Mouse (Mus musculus) Patski (cell line): Measurements from ENCODE around the gene Gpr157. TPM values are rescaled to one million over a fixed set of nuclear protein-coding genes. Genes with fewer than 3 reads are reported as not detected.

Experiments
- ATAC-seq: fragments of 100-300 bp; one replicate; pipeline ENCODE4 v1.8.0; 2021
- CTCF ChIA-PET: fragments of 350-600 bp; sonication (Branson Sonifier 250); formaldehyde crosslinking; loops from one replicate; lab custom pipeline; 2022; ENCODE audit warnings: inconsistent platforms; lab: Charles Lee
- POLR2A ChIA-PET: fragments of 350-600 bp; sonication (Branson Sonifier 250); formaldehyde crosslinking; loops from one replicate; lab custom pipeline; 2022; ENCODE audit warnings: antibody characterized with exemption, inconsistent platforms; lab: Charles Lee
- DNase-seq: peaks from one replicate; pipeline ENCODE4 v3.0.0-alpha.2; 2011; ENCODE audit warnings: low read depth, low spot score
- H3K27me3 ChIP-seq: fragments of 371-371 bp; one replicate; pipeline ENCODE4 v1.5.1; 2021
- CTCF ChIP-seq: fragments of 100-300 bp; IDR thresholded peaks from one replicate; pipeline ENCODE4 v1.5.1; 2021
- in situ Hi-C: fragments of 300-500 bp; cut with MboI; formaldehyde crosslinking; loops from 3 replicates; pipeline ENCODE4 v1.11.1; 2018; ENCODE audit warnings: low pct_unique_long_range_greater_than_20kb, mixed read lengths
- polyA plus RNA-seq: library from polyadenylated mRNA; unstranded; gene quantifications from one replicate; pipeline ENCODE4 v1.2.3, GENCODE M21; 2021

Gpr157 gene
- polyA plus RNA-seq, 1 experiment from 2014 or later, result 0.50 TPM

DNA sequence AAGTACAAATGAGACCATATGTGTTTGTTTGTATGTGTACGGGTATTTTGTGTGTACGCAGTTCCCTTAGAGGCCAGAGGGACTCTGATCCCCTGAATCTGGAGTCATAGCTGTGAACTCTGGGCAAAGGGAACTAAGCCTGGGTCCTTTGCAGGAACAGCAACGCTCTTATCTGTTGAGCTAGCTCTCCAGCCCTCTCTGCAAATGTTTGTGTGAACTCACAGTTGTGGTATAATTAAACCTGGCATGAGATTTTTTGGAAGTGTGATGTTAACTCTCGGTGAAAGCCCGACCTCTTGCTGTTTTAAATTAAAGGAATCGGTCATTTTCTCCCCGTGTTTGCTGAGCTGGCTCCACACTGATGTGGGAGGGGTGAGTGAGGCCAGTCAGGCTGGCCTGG lies 18.5 kb downstream of the Gpr157 start:
- no peak for DNase-seq
- CTCF ChIA-PET, result no interaction called here
- TF ChIP-seq CTCF, result no peak
- in situ Hi-C loops, result no loop called here
- POLR2A ChIA-PET, result no interaction called here
- no peak for ATAC-seq
- H3K27me3 ChIP-seq, result no peaks in the 10 kb centered on the region

DNA sequence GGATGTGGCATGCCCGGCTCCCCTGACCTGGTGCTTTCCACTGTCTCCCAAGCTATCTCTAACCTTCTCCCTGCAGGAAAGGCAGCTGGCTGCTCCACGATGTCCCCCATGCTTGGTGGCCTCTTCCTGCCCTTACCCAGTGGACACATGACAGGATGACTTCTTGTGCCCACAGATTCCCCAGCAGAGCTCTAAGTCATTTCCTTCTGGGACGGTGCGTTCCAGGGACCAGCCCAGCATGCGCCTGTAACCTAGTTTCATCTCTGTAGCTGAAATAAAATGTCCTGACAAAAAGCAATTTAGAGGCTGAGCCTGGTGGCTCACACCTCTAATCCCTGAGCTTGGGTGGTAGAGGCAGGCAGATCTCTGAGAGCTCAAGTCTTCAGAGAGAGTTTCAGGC lies 19.5 kb downstream of the Gpr157 start:
- POLR2A ChIA-PET, result no interaction called here
- H3K27me3 ChIP-seq, result no peaks in the 10 kb centered on the region
- ATAC-seq (no peak), DNase-seq (no peak)
- TF ChIP-seq CTCF, result no peak
- in situ Hi-C loops, result no loop called here
- CTCF ChIA-PET, result interaction anchor here (1.5 kb wide), 1 partner anchor 8 kb away, joined by 5 read pairs; no protein-coding TSS in a partner anchor

DNA sequence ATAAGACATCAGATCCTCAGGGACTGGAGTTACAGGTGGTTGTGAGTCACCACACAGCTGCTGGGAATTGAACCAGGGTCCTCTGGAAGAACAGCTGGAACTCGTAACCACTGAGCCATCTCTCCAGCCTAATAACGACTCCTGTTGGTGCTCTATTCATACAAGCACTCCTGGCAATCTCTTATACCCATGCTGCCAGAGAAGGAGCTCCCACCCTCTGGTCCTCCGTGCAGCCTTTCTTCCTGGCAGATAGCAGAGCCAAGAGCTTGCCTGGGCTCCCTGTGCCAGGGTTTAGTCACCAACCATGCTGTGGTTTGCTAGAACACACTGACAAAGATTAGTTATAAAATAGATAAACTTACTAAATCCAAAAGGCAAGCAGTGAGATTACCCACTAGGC lies 22.5 kb downstream of the Gpr157 start:
- ATAC-seq, result no peak
- no peaks in the 10 kb centered on the region for H3K27me3 ChIP-seq
- ChIA-PET POLR2A (no interaction called here), CTCF (interaction anchor here (1.0 kb wide), 1 partner anchor 36 kb away, joined by 3 read pairs; no protein-coding TSS in a partner anchor)
- in situ Hi-C loops, result no loop called here
- no peak for DNase-seq
- no peak for TF ChIP-seq CTCF

DNA sequence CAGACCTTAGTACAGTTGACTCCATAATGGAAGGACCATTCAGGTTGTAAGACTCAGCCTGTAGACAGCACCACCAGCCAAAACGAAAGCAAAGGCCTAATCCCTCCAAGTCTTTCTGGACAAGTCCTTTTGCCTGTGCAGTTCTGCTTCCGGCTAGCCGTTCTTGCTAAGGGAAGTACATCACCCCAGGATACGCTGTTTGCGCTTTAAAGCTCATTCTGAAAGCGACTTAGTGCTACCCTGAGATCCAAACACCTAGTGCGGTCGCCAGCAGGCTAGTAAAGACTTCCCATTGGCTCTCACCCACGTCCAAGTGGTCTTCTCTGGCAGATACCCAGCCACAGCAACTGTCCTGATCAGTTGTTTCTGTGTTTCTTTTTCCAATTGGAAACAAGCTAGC lies 23.2 kb downstream of the Gpr157 start:
- TF ChIP-seq CTCF, result no peak
- ATAC-seq, result no peak
- ChIA-PET POLR2A (no interaction called here), CTCF (no interaction called here)
- no peak for DNase-seq
- in situ Hi-C loops, result no loop called here
- no peaks in the 10 kb centered on the region for H3K27me3 ChIP-seq

DNA sequence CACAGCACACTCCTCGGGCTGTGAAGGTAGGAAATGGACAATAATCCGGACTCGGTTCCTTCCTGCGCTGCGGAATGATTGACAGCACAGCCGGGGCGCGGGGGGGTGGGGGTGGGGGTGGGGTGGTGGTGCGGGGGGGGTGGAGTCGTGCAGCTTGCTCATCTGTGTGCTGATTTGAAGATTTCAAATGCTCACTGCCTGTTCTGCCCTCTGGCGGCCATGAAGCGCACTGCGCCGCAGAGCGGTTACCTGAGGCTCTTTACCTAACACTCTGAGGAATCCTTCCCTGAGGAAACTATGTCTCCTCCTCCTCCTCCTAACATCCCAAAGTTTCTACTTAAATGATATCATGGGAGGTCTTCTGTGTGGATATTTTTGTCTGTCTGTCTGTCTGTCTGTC lies 25.7 kb downstream of the Gpr157 start:
- POLR2A ChIA-PET, result no interaction called here
- no peak for ATAC-seq
- no peak for DNase-seq
- in situ Hi-C loops, result no loop called here
- TF ChIP-seq CTCF, result peak; percentile 28
- CTCF ChIA-PET, result interaction anchor here (0.7 to 2.1 kb wide), 5 partner anchors 12 to 167 kb away, joined by 3 to 8 read pairs (median 4); no protein-coding TSS in a partner anchor
- H3K27me3 ChIP-seq, result no peaks in the 10 kb centered on the region

DNA sequence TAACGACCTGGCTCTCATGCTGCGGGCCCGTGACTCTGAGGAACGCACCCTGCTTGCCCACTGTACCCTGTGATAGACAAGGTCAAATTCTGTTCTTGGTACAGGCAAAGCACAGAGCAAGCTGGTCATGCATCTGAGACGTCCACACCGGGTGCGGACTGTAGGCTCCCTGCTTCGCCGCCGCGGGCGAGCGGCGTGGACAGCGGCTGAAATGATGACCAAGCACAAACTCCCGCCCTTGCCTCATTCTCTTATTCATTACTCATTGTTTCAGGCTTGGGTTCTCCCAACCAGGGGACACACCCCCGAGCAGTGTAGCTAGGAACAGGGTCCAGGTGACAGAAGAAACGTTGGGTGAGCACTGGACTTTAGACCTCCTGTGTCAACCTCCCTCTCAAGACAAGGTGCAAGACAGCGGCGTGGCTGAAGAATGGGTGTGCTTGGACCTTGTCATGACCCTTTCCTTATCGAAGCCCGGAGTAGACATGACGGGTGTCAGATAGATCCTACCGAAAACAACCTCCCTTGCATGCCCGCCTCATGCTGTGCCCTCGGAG lies 27.4 kb downstream of the Gpr157 start:
- ChIA-PET POLR2A (no interaction called here), CTCF (interaction anchor here (1.3 kb wide), 1 partner anchor 16 kb away, joined by 4 read pairs; no protein-coding TSS in a partner anchor)
- DNase-seq (no peak), ATAC-seq (no peak)
- in situ Hi-C loops, result no loop called here
- no peaks in the 10 kb centered on the region for H3K27me3 ChIP-seq
- no peak for TF ChIP-seq CTCF

DNA sequence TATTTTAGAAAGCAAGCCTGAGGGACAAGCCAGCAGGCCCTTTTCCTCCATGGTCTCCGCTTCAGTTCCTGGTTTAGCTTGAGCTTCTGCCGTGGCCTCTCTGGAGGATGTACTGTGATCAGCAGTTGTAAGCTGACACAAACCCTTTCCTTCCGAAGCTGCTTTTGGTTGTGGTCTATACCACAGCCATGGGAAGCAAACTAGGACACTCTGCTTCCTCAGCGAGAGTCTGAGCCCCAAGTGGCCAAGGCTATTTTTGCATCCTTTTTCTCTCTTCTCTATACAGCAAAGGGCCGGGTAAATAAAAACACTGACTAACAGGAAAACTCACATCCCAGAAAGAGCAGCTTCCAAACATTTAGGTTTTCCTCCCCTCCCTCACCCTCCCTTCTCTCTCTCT lies 30.1 kb downstream of the Gpr157 start:
- DNase-seq (no peak), ATAC-seq (no peak)
- H3K27me3 ChIP-seq, result no peaks in the 10 kb centered on the region
- ChIA-PET CTCF (no interaction called here), POLR2A (no interaction called here)
- in situ Hi-C loops, result no loop called here
- TF ChIP-seq CTCF, result no peak

DNA sequence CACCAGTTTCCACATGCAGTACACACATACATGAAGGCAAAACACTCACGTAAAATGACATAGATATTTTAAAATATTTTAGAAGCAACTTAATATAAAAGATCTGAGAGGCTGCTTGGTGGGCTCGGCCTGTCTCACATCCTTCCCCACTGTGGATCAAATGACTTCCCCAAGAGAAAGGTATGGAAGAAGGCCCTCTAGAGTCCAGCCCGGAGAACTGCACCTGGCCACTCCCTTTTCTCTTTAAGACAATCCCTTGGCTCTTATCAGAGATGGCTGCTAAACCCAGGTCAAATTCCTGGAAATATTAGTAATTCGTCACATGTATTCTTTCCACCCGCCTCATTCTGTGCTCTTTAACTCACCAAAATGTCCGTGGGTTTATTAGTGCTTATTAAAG lies 31.0 kb downstream of the Gpr157 start:
- no peaks in the 10 kb centered on the region for H3K27me3 ChIP-seq
- no peak for DNase-seq
- in situ Hi-C loops, result no loop called here
- TF ChIP-seq CTCF, result no peak
- CTCF ChIA-PET, result no interaction called here
- POLR2A ChIA-PET, result no interaction called here
- ATAC-seq, result no peak

DNA sequence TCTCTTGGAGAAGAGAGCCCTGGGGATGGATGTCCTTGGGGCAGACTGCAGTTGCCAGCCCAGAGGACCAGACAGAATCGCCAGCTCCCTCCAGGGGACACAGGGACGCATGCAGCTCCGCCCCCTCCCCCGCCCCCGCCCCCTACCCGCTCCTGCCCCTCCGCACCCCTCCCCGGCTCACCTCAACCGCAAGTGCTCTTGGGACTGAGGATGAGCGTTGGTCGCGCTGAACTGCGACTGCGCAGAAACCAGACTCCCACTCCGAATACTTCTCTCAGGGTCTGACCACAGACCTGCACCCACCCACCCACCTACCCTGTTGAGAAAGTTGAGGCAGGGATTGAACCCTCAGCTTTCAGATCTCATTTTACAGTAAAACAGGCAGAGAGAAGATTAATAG lies 31.9 kb downstream of the Gpr157 start, which contains the start of gene Slc2a5:
Slc2a5 (plus strand) TSS at position 229 of the 400 bp plus-strand sequence.
- ChIA-PET POLR2A (no interaction called here), CTCF (no interaction called here)
- in situ Hi-C loops, result no loop called here
- DNase-seq (no peak), ATAC-seq (no peak)
- no peak for TF ChIP-seq CTCF
- no peaks in the 10 kb centered on the region for H3K27me3 ChIP-seq

DNA sequence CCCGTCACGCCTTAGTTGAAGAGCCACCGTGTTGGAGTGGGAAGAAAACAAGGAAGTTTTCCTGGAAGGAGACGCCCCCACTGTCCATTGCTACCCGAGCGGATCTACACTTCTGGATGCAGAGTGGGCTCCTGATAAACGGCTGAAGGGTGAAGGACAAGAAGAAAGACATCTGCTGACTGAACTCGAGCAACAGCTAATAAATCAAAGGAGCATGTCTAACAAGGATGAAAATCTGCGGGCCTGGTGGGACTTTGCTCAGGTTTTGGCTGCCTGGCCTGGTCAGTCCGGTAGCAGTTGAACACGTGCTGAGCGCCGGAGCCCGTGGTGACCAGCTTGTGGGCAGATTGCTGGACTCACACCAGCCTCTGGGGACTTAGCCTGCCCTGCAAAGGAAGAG lies 32.5 kb downstream of the Gpr157 start:
- in situ Hi-C loops, result no loop called here
- no peaks in the 10 kb centered on the region for H3K27me3 ChIP-seq
- TF ChIP-seq CTCF, result no peak
- ChIA-PET CTCF (no interaction called here), POLR2A (no interaction called here)
- DNase-seq (no peak), ATAC-seq (no peak)

DNA sequence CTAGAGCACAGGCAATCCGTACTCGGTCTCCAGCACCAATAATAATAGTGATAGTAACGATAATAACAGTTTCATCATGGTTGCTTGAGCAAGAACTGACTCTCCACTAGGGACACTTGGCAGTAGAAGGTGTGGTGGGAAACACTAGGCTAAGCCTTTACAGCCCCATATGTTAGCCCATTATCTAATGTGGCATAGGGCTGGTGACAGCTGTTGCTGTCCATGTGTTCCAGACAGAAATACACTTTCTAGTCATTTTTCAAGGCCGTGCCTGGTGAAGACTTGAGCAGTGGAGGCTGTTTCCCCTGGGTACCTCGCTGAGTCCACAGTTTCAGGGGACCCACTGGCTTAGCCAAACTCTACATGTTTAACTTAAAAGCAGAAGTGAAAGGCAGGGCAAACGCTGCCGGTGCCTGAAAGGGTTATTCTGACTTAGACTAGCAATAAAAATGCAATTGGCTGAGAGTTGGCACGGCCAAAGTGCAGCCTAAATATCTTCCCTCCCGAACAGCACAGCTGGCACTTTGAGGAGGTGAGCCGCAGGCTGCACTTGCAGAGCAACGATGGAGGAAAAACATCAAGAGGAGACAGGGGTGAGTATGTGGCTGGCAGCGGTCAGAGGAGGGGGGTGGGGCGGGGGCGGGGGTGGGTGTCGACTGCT lies 33.1 kb downstream of the Gpr157 start:
- ChIA-PET POLR2A (no interaction called here), CTCF (no interaction called here)
- DNase-seq, result no peak
- in situ Hi-C loops, result no loop called here
- TF ChIP-seq CTCF, result no peak
- ATAC-seq, result no peak
- no peaks in the 10 kb centered on the region for H3K27me3 ChIP-seq
